Mouse (Mus musculus) megakaryocyte, embryonic 14.5 days (primary cell): ENCODE data around the gene Tut1. TPM values are rescaled to one million over a fixed set of nuclear protein-coding genes. Genes with fewer than 3 reads are reported as not detected.

ENCODE experiments used
- H3K27me3 ChIP-seq: replicated peaks from 2 replicates; pipeline ENCODE3; 2012; ENCODE audit warnings: inconsistent platforms
- H3K36me3 ChIP-seq: replicated peaks from 2 replicates; pipeline ENCODE3; 2012; ENCODE audit warnings: low read length, inconsistent platforms, mixed read lengths
- H3K4me1 ChIP-seq: 2 replicates; pipeline ENCODE4 v1.6.1; 2012; ENCODE audit warnings: inconsistent platforms
- H3K4me3 ChIP-seq: replicated peaks from 2 replicates; pipeline ENCODE3; 2012; ENCODE audit warnings: moderate library complexity, mild to moderate bottlenecking, inconsistent platforms
- H3K9me3 ChIP-seq: 2 replicates; pipeline ENCODE4 v1.6.1; 2012; ENCODE audit warnings: inconsistent platforms
- FLI1 ChIP-seq: IDR thresholded peaks from 2 replicates; pipeline ENCODE4 v1.6.1; 2012; ENCODE audit warnings: low read length, inconsistent platforms, mixed read lengths
- GATA1 ChIP-seq: IDR thresholded peaks from 3 replicates; pipeline ENCODE4 v1.6.1; 2012; ENCODE audit warnings: mixed read lengths, low read length, inconsistent platforms, borderline replicate concordance
- polyA plus RNA-seq: library from polyadenylated mRNA; stranded (reverse); fragments of >175 nt; gene quantifications from 2 replicates; pipeline ENCODE4 v1.2.3, GENCODE M21; 2012; ENCODE audit warnings: low replicate concordance; ENCODE audit not compliant: insufficient read depth

Tut1 gene
- polyA plus RNA-seq, 1 experiment: 25.5 TPM

- TF ChIP-seq FLI1 (no peak), GATA1 (no peak)
- peaks cover 69% of the 10 kb centered on the region for H3K36me3 ChIP-seq
- no peak overlapping the region for H3K4me3 ChIP-seq
- no peaks in the 10 kb centered on the region for H3K9me3 ChIP-seq
- no peaks in the 10 kb centered on the region for H3K27me3 ChIP-seq
- peaks cover 55% of the 10 kb centered on the region for H3K4me1 ChIP-seq
Observed at GRCm38 (mm10) chr19:8927891-8928525, 25.6 kb upstream of the Tut1 start.

GRCm38 (mm10) chr19:8928689-8929223, 24.9 kb upstream of the Tut1 start:
- no peaks in the 10 kb centered on the region for H3K27me3 ChIP-seq
- H3K4me1 ChIP-seq: peaks cover 47% of the 10 kb centered on the region
- H3K4me3 ChIP-seq: peak overlapping the region; percentile 97
- H3K36me3 ChIP-seq: peaks cover 73% of the 10 kb centered on the region
- H3K9me3 ChIP-seq: no peaks in the 10 kb centered on the region
- TF ChIP-seq FLI1: no peak
- no peak for TF ChIP-seq GATA1

- Histone ChIP-seq H3K27me3 (no peaks in the 10 kb centered on the region), H3K9me3 (no peaks in the 10 kb centered on the region), H3K4me3 (peak within 1 kb of the TSS; percentile 97), H3K4me1 (peaks cover 45% of the 10 kb centered on the region), H3K36me3 (peaks cover 75% of the 10 kb centered on the region)
- no peak for TF ChIP-seq FLI1
Observed at GRCm38 (mm10) chr19:8929224-8930088, 24.2 kb upstream of the Tut1 start, which contains the start of the genes Rom1 and Eml3. Rom1 (minus strand) TSS chr19:8929356. Eml3 (plus strand) TSS chr19:8929552.

GRCm38 (mm10) chr19:8930117-8930516, 23.5 kb upstream of the Tut1 start:
- Histone ChIP-seq H3K4me3 (peak overlapping the region; percentile 97), H3K9me3 (no peaks in the 10 kb centered on the region), H3K27me3 (no peaks in the 10 kb centered on the region), H3K4me1 (peaks cover 45% of the 10 kb centered on the region), H3K36me3 (peaks cover 79% of the 10 kb centered on the region)
- TF ChIP-seq GATA1 (no peak), FLI1 (no peak)

GRCm38 (mm10) chr19:8930771-8931170, 22.9 kb upstream of the Tut1 start:
- Histone ChIP-seq H3K4me3 (peak overlapping the region; percentile 97), H3K4me1 (peaks cover 42% of the 10 kb centered on the region), H3K36me3 (peaks cover 79% of the 10 kb centered on the region), H3K27me3 (no peaks in the 10 kb centered on the region), H3K9me3 (no peaks in the 10 kb centered on the region)
- TF ChIP-seq GATA1: no peak
- no peak for TF ChIP-seq FLI1

- Histone ChIP-seq H3K27me3 (no peaks in the 10 kb centered on the region), H3K36me3 (peaks cover 87% of the 10 kb centered on the region), H3K9me3 (no peaks in the 10 kb centered on the region), H3K4me1 (peaks cover 37% of the 10 kb centered on the region), H3K4me3 (no peak overlapping the region)
- TF ChIP-seq FLI1 (no peak), GATA1 (no peak)
Observed at GRCm38 (mm10) chr19:8936736-8937135, 16.9 kb upstream of the Tut1 start.

- Histone ChIP-seq H3K36me3 (peaks cover 75% of the 10 kb centered on the region), H3K4me1 (peaks cover 58% of the 10 kb centered on the region), H3K27me3 (no peaks in the 10 kb centered on the region), H3K4me3 (peak overlapping the region; percentile 99), H3K9me3 (no peaks in the 10 kb centered on the region)
- TF ChIP-seq GATA1 (no peak), FLI1 (no peak)
Observed at GRCm38 (mm10) chr19:8940526-8941133, 13.0 kb upstream of the Tut1 start.

- peak overlapping the region; percentile 99 for H3K4me3 ChIP-seq
- H3K4me1 ChIP-seq: peaks cover 63% of the 10 kb centered on the region
- H3K9me3 ChIP-seq: no peaks in the 10 kb centered on the region
- H3K36me3 ChIP-seq: peaks cover 75% of the 10 kb centered on the region
- no peak for TF ChIP-seq FLI1
- TF ChIP-seq GATA1: no peak
- H3K27me3 ChIP-seq: no peaks in the 10 kb centered on the region
Observed at GRCm38 (mm10) chr19:8941136-8941514, 12.5 kb upstream of the Tut1 start.

GRCm38 (mm10) chr19:8941515-8942217, 12.0 kb upstream of the Tut1 start, which contains the start of gene Mta2:
Mta2 (plus strand) TSS chr19:8941875.
- Histone ChIP-seq H3K4me1 (peaks cover 64% of the 10 kb centered on the region), H3K27me3 (no peaks in the 10 kb centered on the region), H3K9me3 (no peaks in the 10 kb centered on the region), H3K4me3 (peak within 1 kb of the TSS; percentile 99), H3K36me3 (peaks cover 75% of the 10 kb centered on the region)
- TF ChIP-seq FLI1: peak; percentile 63; the same call in 1 of the 2 replicates
- no peak for TF ChIP-seq GATA1
